Mouse (Mus musculus) lung, adult 18-20 months (tissue): ENCODE results near the gene Gm44805.
"Not testable (repeated sequence)": the region's sequence is repeated elsewhere in the genome, so short reads cannot be mapped to it uniquely, and the experiment has no call there.

Source experiments
- DNase-seq, 2 experiments: peaks; one replicate each; pipeline ENCODE4 v3.0.0; 2022; ENCODE audit warnings: mixed read lengths in 2 of 2

The Gm44805 gene

GRCm38 (mm10) chr7:19698907-19699826, 17.9 kb upstream of the Gm44805 start, which contains the start of gene Apoe:
Gene Apoe, minus strand, starts transcription at chr7:19699188.
- peak; percentile 65 to 70 for DNase-seq

DNA sequence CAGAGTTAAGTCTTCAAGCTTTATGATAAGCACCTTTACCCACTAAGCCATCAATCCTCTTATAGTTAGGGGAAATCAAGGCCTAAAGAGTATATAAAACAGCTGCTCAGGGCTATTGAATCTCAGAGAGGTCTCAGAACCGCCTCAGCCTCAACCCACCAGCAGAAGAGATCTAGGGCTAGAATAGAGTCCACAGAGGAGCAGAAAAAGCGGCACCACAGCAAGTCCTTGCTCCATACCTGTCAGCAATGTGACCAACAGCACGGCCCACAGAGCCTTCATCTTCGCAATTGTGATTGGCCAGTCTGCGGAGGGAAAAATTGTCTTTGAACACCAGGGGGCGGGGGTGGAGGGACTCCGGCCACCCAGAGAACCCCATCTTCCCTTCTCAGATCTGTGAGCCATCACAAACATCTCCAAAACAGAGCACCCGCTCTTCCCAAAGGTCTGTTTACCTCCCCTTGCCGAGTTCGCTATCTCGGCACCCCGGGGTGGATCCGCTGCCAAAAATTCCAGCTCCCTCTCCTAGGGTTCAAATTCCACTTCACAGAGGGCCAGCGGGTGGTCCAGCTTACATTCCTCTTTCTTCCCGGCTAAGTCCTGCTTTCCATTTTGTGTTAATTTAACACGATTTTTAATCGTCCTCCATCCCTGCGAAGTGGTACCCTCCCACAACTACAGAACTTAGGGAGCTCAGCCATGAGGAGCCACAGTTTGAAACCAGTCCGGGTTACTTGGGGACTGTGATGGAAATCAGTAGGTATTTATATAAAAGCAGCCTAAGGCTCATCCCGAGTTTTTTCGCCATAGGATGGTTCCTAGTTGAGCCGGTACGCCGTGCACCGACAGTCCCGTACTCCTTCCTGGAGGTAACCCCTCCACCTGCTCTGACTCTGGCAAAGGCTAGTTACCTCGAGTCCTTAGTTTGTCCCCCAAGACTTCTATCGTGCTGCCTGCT, 17.0 kb upstream of the Gm44805 start:
- no peak for DNase-seq

GRCm38 (mm10) chr7:19696336-19696873, 15.2 kb upstream of the Gm44805 start:
- no peak for DNase-seq

DNA sequence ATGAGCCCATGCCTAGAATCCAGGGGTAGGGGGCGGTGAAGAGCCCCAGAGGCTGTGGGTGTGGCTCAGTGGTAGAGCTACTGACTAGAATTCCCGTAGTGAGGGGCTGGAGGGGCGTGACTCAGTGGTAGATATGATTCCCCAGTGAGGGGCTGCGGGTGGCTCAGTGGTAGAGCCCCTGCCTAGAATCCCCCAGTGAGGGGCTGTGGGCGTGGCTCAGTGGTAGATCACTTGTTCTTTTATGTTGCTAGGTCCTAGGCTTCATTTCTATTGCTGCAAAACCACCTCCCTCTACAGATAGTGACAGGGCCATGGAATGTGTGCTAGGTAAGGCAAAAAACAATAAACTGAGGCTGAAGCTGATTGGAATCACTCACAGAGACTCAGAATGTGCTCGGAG, 14.7 kb upstream of the Gm44805 start:
- DNase-seq: no peak

GRCm38 (mm10) chr7:19695213-19695594, 14.0 kb upstream of the Gm44805 start:
- no peak for DNase-seq

DNA sequence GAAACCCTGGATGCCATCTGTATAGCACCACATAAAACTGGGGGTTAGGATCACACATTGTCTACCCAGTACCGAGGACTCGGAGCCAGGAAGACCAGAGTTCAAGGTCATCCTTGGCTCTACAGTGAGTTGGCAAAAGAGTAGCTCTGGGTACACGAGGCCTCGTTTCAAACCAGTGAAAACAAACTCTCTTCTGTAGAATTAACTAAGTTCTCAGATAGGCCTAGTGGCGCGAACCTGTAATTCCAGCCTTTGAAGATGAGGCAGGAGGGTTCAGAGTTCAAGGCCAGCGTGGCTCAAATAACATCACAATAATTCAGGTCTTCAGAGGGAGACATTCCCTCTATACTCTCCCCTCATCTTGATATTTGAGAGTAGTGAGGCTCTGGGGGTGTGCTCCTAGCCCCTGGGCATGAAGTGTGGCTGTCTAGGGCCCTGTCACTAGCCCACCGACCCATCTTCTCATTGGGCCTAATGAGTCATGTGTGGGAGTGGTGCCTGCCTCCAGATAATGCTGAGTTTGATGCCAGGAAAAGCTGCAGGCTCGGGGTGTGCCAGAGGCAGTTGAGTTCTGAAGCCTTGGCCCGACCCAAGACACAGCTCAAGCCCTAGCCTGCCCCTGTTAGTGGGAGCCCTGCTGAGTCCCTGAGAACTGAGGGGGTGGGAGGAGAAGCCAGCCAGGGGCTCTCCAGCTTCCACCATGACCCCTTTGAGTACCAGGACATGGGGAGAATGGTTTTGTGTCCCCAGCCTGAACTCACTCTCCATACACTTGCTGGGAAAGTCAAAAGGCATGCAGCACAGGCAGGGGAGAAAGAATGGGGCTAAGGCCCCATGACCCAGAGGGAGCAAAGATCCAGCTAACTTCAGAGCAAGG, 13.4 kb upstream of the Gm44805 start:
- DNase-seq: no peak

DNA sequence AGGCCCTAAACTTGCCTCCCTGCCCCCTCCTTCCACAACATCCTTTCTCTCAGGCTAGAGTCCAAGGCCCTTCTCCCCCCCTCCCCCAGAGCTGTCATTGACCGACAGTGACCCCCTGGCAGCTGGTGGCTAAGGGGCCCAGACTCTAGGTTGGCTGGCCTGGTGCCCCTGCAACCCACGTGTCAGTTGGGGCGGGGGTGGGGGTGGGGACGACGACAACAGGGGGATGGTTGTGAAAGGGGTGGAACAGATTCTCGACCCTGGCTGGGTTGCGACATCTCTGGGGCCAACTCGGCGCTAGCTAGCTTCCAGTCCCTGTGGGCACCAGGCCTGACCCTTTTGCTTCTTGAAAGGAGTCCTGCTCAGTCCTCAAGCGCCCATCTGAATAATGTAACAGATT, 12.2 kb upstream of the Gm44805 start:
- peak; percentile 71 to 75 for DNase-seq

DNA sequence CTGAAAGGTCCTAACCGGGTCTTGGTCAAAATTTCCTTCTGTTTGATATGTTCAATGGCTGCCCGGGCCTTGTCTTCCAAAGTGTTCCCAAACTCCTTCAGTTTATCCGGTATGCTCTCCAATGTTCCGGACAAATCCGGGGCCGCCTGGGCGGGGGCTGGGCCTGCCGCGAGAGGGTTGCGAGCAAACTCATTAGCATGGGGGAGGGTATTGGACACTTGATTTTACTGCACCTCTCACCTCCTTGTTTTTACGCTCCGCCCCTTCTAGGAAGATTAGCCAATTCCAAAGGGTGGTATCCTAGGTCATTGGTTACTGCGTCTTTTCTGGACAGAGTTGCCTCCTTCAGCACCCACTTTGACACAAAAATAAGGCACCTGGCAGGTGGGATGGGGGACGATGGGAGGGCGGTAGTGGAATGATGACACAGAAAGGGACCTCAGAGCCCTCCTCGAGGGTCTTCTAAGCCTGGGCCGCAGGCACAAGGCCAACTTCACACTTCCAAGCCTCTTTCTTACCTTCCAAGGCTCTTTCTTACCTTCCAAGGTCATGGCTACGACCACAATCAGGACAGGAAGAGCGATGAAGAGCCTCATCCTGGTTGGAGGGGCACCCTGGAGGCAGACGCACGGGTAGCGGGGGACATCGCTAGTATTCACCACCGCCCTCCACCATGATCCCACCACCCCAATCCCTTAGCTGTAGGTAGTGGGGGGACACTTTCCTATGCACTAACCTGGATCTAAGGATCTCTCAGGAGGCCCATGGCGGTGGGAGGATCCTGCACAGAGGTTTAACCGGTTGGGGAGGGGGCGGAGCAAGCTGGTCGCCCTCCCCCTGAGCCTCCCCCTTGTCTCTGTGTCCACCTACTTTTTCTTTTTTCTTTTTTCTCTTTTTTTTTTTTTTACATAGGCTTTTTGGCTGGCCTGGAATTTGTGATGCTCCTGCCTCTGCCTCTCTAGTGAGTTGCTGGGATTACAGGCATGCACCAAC, 10.9 kb upstream of the Gm44805 start, which contains the start of gene Apoc1:
Apoc1 (minus strand) TSS at position 788 of the 993 bp plus-strand sequence.
- DNase-seq: peak; percentile 78 to 86

DNA sequence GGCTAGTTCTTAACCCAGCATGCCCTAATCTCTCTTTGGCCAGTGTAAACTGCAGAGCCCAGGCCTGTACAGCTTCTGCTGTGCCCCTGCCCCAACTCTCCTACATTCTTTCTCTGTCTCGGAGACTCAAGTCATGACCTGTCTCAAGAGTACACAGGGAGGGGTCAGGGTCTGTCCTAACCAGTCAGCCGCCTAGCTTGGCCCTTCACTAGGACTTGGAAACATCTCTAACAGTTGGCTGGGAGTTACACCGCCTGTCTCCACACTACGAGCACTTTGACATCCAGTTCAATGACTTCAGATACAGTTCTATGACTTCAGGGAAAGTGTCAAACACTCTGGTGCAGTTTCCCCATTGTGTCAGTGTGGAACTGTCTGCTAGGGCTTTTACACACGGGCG, 10.2 kb upstream of the Gm44805 start:
- no peak for DNase-seq

- DNase-seq: no peak
Measured at GRCm38 (mm10) chr7:19690845-19691244, 9.6 kb upstream of the Gm44805 start.

DNA sequence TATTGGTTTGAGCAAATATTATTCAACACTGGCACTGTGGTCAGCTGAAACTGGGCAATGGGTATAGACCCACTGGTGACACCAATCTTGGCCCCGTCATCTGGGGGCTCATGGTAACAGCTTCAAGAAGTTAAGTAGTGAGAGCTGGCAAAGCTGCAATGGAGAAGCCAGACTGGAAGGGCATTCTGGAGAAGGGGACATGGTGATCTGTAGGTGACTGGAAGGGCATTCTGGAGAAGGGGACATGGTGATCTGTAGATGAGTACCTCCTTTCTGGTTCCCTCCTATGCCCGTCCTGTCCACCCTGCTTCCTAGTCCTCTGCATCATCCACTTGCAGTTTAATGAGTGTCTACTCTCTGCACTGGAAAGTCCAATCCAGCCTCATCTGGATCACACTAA, 7.4 kb upstream of the Gm44805 start:
- no peak for DNase-seq

DNA sequence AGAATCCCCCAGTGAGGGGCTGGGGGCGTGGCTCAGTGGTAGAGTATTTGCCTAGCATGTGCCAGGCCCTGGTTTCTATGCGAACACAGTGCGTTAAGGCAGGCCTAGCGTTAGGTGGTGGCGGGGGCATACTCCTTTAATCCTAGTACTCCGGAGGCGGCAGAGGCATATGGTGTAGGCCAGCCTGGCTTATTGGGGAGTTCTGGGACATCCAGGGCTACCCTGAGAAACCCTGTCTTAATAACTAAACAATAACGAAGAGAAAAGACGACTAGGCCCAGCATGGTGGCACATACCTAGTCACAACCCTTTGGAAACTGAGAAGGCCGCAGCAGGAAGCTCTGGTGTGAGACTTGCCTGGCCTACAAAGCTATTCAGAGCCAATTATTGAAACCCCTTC, 6.9 kb upstream of the Gm44805 start:
- DNase-seq: no peak

DNA sequence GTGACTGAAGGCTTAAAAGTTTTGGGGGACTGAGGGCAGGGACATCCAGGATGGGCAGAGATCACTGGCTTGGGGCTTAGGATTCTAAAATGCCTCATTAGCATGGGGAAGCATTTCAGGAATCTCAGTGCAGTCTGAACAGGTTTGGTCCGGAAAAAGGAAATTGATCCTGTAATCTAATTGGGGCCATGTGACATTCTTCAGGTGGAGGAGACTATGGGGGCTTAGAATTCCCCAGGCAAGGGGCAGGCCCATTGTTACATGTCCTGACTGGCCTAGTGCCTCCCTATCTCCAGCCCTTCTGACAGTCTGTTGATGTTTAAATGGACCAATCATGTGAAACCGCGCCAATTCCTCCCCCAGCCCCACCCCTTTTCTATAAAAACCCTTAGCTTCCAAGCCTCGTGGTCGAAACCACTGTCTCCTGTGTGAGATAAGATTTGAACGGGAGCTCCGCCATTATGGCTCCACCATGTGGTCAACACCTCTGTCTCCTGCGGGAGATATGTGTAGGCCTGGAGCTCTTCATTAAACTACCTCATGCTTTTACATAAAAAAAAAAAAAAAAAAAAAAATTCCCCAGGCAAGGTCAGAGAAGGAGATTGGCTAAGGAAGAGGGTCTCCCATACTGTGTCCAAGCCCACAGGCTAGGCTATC, 5.8 kb upstream of the Gm44805 start:
- DNase-seq: not testable (repeated sequence)

DNA sequence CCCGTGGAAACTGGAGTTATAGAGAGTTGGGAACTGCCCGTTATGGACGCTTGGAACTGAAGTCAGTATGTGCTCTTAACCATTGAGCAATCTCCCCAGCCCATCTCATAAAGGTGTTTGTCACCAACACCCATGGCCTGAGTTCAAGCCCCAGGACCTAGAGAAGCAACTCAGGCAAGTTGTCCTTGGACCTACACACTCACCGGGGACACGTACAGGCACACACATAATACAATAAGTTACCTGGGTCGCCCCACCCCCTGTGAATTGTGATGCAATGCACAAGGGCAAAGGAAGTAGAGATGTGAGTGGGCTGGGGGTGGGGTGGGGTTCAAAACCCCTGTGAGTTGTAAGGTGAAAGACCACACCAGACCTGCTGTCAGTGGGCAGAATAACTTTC, 5.3 kb upstream of the Gm44805 start:
- no peak for DNase-seq

DNA sequence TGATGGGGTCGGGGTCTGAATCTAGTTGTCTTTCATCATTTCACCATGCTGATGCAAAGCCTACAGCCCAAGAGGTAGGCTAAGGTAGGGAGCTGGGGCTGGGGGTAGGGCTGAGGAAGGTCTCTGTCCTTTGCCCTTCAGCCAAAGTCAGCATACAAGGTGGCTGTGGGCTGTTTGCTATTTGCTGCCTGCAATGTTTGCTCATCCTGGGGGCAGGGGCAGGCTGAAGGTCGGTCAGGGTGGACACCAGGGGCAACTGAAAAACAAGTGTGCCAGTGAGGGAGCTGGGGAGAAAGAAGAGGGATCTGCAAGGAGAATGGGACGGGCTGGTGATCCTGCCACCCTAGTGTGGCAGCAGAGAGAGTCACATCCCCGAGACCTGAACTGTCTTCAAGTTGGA, 4.2 kb upstream of the Gm44805 start:
- no peak for DNase-seq

GRCm38 (mm10) chr7:19683771-19684201, 2.6 kb upstream of the Gm44805 start:
- no peak for DNase-seq

DNA sequence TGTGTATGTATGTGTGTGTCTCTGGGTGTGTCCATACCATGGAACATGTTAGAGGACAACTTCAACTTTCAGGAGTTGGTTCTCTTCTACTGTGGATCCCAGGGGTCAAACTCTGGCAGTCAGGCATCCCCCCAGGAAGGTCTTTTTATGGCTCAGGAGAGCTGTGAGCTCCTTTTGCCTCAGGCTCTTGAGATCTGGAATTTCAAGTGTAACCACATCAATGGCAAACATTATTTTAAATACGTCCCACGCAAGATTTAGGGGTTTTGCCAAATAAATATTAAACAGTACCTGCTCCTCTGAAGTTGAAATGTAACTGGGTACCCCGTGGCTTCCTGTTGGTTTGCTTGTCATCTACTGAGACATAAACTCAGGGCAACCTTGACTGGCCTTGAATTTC, 1.8 kb upstream of the Gm44805 start:
- no peak for DNase-seq

DNA sequence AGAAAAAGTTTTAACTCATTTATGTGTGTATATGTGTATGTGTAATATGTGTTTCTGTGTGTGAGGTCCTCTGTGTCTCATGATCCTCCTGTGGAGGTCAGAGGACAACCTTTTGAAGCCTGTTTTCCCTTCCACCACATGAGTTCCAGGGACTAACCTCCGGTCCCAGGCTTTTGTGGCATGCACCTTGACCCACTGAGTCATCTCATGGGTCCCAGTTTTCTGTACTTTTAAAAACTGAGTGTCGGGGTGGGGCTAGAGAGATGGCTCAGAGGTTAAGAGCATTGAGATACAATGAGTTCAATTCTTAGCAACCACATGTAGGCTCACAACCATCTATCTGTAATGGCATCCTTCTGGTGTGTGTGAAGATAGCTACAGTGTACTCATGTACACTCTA, 521 bp downstream of the Gm44805 start:
- DNase-seq: no peak

GRCm38 (mm10) chr7:19678901-19679300, 2.3 kb downstream of the Gm44805 start:
- DNase-seq: no peak

- DNase-seq: no peak
Measured at GRCm38 (mm10) chr7:19677872-19678271, 3.4 kb downstream of the Gm44805 start, which contains the start of gene Apoc2. Gene Apoc2, minus strand, starts transcription at chr7:19677941.
